Mouse (Mus musculus): Measurements from ENCODE around the gene Lrig3. TPM values are rescaled to one million over a fixed set of nuclear protein-coding genes. Genes with fewer than 3 reads are reported as not detected.

Lrig3 gene
- 1.9 and 2.3 TPM in 2 replicates for polyA plus RNA-seq (2012; ENCODE audit: insufficient read depth, insufficient read length, missing spikeins)

DNA sequence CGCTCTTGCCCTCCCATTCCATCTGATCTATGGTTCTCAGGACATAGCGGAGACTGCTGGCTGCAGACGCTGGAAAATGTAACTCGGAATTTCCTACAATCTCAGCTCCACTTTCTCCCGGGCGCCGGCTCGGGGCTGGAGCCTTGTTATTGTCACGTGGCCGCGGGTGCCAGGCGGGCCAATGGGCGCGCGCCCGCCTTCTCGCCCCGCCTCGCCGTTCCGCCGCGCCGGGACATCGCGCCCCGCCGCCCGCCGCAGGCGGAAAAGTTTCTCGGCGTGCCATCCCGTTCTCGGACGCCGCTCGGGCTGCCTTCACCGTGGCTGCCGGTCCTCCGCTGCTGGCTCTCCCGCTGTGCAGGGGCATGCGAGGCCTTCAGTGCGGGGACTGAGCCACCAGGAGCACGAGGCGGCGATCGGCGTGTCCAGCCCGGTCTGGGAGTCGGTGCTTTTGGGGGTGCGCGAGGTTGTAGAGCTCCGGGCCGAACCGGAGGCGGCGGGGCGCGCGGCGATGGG lies at the start of gene Lrig3:
Gene Lrig3 (plus strand): TSS at position 201 of the 513 bp plus-strand sequence.
- Histone ChIP-seq H3K4me3 (ENCODE audit: insufficient read depth, low read depth, low read length) (peak within 1 kb of the TSS; percentile 67), H3K4me1 (ENCODE audit: control insufficient read depth, insufficient read depth, insufficient read length, low read length) (peaks cover 2% of the 10 kb centered on the region; the same call in 1 of the 2 replicates), H3K27ac (replicated peaks; ENCODE audit: low read depth, low read length) (peak within 1 kb of the TSS; percentile 40)

DNA sequence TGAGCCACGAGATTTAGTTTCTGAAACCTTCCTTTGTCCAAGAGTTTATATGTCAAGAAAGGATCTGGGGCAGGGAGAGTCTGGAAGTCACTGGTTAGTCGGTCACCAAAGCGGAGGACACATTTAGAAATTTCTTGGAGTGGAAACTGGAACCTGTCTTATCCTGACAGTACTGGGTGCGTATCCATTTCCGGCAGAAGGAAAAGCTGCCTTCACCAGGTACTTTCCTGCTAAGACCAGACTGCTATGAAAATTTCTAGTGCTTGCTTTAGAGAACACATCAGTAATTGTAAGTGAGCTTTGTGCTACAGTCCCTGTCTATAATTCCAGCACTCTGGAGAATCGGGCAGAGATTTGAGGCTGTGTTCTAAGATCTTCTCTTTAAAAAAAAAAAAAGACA lies 49.2 kb upstream of the Lrig3 start:
- Histone ChIP-seq H3K4me3 (ENCODE audit: insufficient read depth, low read depth, low read length) (no peak overlapping the region), H3K4me1 (ENCODE audit: control insufficient read depth, insufficient read depth, insufficient read length, low read length) (no peaks in the 10 kb centered on the region), H3K27ac (replicated peaks; ENCODE audit: low read depth, low read length) (no peak overlapping the region)

DNA sequence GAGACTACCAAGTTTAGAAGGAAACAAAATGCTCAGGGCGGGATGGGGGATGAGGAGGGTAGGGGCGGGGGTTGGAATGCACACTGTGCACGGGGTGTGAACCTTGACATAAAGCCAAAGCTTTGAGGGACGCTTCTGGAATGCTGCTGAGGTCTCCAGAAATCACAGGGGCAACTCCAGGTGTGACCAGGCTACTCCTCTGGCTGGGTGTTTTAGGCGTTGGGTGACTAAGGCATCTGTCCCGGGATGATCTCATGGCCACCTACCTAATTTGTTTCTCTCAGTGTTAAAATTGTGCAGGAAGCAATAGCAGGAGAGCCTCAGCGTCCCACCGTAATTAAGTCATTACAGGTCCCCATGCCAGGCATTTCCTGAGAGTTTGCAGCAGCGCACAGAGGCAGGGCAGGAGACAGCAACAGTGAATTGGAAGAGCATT lies 48.5 kb upstream of the Lrig3 start:
- Histone ChIP-seq H3K4me1 (ENCODE audit: control insufficient read depth, insufficient read depth, insufficient read length, low read length) (no peaks in the 10 kb centered on the region), H3K27ac (replicated peaks; ENCODE audit: low read depth, low read length) (no peak overlapping the region), H3K4me3 (ENCODE audit: insufficient read depth, low read depth, low read length) (no peak overlapping the region)

DNA sequence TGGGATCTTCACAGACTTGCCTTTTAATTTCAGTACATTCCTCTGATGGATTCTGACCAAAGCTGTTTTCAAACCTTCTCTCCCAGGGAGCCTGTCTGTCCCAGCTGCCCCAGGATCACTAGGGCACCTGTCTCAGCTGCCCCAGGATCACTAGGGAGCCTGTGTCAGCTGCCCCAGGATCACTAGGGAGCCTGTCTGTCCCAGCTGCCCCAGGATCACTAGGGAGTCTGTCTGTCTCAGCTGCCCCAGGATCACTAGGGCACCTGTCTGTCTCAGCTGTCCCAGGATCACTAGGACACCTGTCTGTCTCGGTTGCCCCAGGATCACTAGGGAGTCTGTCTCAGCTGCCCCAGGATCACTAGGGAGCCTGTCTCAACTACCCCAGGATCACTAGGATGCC lies 47.0 kb upstream of the Lrig3 start:
- H3K4me3 ChIP-seq (ENCODE audit: insufficient read depth, low read depth, low read length) = no peak overlapping the region
- no peak overlapping the region for H3K27ac ChIP-seq (replicated peaks; ENCODE audit: low read depth, low read length)
- H3K4me1 ChIP-seq (ENCODE audit: control insufficient read depth, insufficient read depth, insufficient read length, low read length) = no peaks in the 10 kb centered on the region

DNA sequence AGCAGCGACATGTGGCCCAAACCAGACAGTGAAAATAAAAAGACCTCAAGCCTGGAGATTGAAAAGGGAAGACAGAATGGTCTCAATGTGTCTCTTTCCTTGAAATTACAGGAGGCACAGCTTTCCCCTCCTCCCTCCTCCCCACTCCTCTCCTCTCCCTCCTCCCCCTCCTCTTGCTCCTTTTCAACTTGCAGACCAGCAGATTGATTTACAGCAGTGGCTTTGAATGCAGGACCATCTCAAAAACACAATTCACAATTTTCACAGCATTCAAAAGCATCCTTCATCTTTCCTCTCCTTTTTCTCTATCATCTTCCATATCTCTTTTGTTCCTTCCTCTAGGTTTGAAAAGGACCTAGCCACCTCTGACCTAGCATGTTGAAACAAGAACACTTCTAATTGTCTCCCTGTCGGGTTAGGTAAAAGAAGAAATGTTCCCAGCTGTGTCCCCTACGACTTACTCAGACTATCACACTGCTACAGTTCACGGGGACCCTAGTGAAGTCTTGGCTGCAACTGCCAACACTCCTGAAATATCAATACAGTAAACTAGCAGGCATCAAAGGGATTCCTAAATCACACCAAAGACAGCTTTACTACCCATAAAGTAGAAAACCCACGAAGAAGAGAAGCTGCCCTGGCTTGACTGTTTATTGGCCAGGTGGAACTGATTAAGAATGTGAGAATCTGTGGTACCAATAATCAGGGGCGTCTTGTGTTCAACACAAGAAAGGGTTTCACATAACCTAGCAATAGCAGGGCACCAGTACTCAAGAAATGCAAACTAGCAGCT lies 44.1 kb upstream of the Lrig3 start:
- Histone ChIP-seq H3K27ac (replicated peaks; ENCODE audit: low read depth, low read length) (no peak overlapping the region), H3K4me3 (ENCODE audit: insufficient read depth, low read depth, low read length) (no peak overlapping the region), H3K4me1 (ENCODE audit: control insufficient read depth, insufficient read depth, insufficient read length, low read length) (no peaks in the 10 kb centered on the region)

DNA sequence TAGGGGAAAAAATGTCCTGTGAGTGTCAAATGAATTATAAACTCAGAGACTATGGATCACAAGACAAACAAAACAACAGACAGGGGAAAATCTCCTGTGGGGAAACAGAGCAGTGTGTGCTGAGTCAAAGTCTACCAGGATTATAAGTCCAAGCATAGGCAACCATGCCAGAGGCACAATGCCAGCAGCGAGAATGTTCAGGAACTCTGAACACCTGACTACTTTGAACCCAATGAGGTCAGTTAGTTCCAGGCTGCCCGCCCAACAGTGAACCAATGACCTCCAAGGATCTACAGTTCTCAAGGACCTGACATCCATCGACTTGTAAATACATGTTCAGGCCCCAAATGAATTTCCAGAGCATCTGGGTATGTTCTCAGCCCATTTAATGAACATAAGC lies 36.0 kb upstream of the Lrig3 start:
- Histone ChIP-seq H3K27ac (replicated peaks; ENCODE audit: low read depth, low read length) (no peak overlapping the region), H3K4me1 (ENCODE audit: control insufficient read depth, insufficient read depth, insufficient read length, low read length) (no peaks in the 10 kb centered on the region), H3K4me3 (ENCODE audit: insufficient read depth, low read depth, low read length) (no peak overlapping the region)

DNA sequence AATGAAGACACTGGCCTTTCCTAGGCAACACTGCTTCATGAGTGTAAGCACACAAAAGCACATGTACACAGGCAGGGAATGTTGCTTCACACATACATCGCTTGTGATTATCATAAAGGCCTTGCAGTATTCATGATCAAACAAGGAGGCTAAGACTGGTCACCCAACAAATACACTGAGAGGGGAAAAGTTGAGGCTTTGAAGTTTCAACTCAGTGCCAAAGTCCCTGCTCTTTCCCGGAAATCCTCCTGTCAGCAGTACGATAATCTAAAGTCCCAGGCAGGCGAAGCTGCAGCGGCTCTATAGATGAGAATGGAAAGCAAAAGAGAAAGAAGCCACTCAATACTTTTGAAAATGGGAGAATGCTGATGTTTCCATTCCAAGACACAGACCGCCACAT lies 32.6 kb upstream of the Lrig3 start:
- Histone ChIP-seq H3K4me3 (ENCODE audit: insufficient read depth, low read depth, low read length) (no peak overlapping the region), H3K4me1 (ENCODE audit: control insufficient read depth, insufficient read depth, insufficient read length, low read length) (no peaks in the 10 kb centered on the region), H3K27ac (replicated peaks; ENCODE audit: low read depth, low read length) (no peak overlapping the region)

DNA sequence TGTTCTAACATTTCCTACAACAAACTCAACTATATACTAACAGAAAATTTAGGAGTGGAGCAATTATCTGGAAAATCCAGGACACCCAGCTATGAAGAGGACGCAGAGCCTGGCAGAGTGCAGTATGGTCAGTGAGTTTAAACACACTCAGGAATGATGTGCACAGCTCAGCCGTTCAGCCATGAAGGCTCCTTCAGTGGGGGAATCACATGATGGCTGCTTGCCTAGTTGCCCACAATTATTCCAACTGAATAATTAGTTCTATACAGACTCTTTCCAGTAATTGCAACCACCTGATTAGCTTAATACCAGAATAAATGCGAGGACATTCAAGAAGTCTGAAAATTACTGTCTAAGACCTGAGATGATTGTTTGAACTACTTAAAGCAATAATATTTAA lies 31.9 kb upstream of the Lrig3 start:
- H3K27ac ChIP-seq (replicated peaks; ENCODE audit: low read depth, low read length) = no peak overlapping the region
- H3K4me1 ChIP-seq (ENCODE audit: control insufficient read depth, insufficient read depth, insufficient read length, low read length) = no peaks in the 10 kb centered on the region
- no peak overlapping the region for H3K4me3 ChIP-seq (ENCODE audit: insufficient read depth, low read depth, low read length)

DNA sequence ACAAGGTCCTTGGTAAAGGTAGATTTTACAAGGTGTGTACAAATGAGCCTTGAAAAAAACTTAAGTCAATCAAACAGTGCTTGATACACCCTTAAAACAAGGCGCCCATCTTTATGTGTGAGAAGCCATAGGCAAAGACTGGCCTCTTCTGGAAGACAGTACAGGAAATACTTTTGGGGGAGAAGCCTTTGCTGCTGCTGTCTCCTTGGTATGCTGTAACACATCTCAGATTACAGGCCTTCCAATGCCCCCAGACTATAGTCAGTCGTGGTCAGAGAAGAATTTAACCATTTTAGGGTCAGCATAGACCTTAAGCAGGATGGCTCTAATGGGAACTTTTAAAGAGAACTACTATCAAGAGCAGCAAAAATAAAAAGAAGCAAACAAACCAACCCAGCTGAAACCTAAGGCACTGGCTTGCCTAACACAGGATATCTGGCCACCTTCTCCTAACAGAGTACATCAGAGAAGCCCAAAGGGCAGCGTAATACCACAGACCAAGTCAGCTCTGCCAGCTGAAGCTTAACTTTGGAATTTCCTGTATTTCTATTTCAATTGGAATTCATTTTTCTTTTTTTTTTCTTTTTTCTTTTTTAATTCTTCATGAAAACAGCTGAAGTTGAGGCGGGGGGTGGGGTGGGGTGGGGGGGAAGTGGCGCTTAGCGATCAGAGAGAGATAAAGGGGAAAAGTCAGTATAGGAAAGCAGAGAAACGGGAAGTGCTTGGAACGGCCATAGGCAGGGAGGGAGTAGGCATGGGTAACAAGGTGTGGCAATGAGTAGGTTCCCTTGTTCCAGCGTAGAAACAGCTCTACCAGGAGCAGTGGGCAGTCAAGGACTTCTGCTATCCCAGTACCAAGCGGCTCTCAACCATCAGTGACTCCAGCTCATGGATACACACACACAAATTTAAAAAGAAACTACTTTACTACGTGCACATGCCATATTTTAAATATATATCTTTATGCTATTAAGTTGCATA lies 28.2 kb upstream of the Lrig3 start:
- H3K27ac ChIP-seq (replicated peaks; ENCODE audit: low read depth, low read length) = no peak overlapping the region
- H3K4me1 ChIP-seq (ENCODE audit: control insufficient read depth, insufficient read depth, insufficient read length, low read length) = no peaks in the 10 kb centered on the region
- no peak overlapping the region for H3K4me3 ChIP-seq (ENCODE audit: insufficient read depth, low read depth, low read length)

DNA sequence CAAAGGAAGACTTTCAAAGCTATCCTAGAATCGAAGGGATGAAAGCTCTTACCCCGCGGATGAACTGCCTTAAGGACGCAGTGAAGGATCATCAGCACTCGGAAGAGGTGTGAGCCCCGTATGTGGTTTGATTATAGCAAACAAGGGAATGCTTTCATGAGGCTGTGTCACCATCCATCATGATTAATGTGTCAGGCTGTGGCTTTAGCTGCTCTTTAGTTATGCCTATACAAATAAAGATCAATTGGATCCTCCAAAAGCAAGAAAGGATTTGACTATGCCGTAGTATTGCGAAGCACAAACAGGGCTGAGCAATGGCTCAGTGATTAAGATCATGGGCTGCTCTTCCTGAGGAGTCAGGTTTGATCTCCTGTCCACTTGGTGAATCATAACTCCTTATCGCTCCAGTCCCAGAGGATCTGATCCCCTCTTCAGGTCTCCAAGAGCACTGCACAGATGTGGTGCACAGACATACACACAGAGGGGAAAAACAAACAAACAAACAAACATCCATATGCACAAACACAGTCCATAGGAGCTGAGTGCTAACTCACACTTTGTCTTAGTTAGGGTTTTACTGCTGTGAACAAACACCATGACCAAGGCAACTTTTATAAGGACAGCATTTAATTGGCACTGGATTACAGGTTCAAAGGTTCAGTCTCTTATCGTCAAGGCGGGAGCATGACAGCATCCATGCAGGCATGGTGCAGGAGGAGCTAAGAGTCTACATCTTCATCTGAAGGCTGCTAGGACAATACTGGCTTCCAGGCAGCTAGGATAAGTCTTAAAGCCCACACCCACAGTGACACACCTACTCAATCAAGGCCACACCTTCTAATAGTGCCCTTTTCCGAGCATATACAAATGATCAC lies 27.2 kb upstream of the Lrig3 start:
- Histone ChIP-seq H3K27ac (replicated peaks; ENCODE audit: low read depth, low read length) (no peak overlapping the region), H3K4me1 (ENCODE audit: control insufficient read depth, insufficient read depth, insufficient read length, low read length) (no peaks in the 10 kb centered on the region), H3K4me3 (ENCODE audit: insufficient read depth, low read depth, low read length) (no peak overlapping the region)

DNA sequence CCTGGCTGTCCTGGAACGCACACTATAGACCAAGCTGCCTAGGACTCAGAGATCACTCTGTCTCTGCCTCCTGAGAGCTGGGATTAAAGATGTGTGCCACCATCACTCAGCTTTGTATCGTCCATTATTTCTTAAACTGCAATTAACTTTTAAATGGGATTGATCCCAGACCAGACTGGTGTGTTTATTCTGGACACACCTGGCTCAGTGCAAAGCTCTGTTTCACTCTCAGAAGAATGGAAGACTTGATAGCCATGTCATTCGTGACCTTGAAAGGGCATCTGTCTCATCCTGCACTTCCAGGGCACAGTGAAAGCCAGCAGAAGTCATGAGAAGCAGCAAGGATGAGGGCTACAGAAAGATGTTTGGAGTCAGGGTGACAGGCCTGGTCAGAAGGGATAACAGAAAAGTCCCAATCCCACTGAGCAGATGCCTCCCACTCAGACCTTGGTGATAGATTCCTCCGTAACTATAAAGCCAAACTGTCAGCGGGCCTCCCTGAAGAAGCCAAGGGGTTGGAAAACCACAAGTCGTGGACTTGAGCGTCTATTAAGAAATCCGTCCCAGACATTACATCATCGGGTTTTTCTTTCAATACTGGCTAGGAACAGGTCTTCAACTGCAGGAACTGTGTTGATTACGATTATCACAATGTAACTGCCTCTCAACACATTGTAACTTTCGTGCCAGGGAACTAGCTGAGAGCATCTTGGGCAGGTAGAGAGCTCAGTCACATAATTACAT lies 25.5 kb upstream of the Lrig3 start:
- no peaks in the 10 kb centered on the region for H3K4me1 ChIP-seq (ENCODE audit: control insufficient read depth, insufficient read depth, insufficient read length, low read length)
- H3K27ac ChIP-seq (replicated peaks; ENCODE audit: low read depth, low read length) = no peak overlapping the region
- no peak overlapping the region for H3K4me3 ChIP-seq (ENCODE audit: insufficient read depth, low read depth, low read length)

DNA sequence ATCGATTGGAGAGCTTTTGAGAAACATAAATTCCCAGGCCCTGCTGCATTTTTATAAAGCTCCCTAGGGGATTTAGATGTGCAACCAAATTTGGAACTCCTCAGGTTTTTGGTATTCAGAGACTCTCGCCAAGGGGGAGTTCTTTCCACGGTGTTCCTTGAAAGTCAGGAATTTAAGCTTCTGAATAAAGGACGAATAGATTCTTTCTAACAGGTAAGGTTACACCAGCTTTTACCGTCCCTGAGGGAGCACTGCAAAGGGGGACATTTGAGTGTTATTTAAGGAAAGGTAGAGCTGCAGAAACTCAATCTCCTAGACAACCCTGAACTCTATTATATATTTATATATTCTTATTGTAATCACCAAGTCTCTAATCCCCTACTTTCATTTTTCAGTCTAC lies 22.9 kb upstream of the Lrig3 start:
- Histone ChIP-seq H3K27ac (replicated peaks; ENCODE audit: low read depth, low read length) (no peak overlapping the region), H3K4me1 (ENCODE audit: control insufficient read depth, insufficient read depth, insufficient read length, low read length) (no peaks in the 10 kb centered on the region), H3K4me3 (ENCODE audit: insufficient read depth, low read depth, low read length) (no peak overlapping the region)

DNA sequence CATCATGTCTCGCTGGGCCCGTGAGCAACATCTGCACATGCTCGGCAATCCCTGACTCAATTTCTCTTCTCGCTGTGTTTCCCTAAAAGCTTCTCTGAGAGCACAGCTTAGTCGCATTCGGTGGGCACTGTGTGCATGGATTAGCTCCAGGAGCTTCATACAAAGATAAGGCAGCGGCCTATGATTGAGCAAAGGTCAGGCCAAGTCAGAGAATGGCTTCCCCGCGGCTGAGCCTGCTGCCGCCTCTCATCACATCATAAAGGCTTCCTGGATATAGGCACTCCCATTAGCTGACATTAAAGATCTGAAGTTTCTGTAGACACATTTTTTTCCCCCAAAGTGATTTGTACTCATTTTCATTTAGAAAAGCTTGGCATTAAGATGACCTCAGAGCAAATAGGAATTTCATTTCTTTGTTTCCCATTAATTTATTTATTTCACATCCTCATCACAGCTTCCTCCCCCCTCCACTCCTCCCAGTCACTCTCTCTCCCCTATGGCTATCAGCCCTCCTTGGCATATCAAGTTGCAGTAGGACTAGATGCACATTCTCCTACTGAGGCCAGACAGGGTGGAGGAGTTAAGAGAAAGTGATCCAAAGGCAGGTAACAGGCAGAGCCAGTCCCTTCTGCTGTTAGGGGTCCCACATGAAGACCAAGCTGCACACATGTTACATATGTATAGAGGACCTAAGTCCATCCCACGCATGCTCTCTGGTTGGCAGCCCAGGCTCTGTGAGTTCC lies 21.0 kb upstream of the Lrig3 start:
- Histone ChIP-seq H3K27ac (replicated peaks; ENCODE audit: low read depth, low read length) (no peak overlapping the region), H3K4me3 (ENCODE audit: insufficient read depth, low read depth, low read length) (no peak overlapping the region), H3K4me1 (ENCODE audit: control insufficient read depth, insufficient read depth, insufficient read length, low read length) (no peaks in the 10 kb centered on the region)
